Mouse (Mus musculus) ES-Bruce4 (cell line): Measurements from ENCODE around the gene Zfp398. TPM values are rescaled to one million over a fixed set of nuclear protein-coding genes. Genes with fewer than 3 reads are reported as not detected.

Source experiments
- H3K27ac ChIP-seq: 2 replicates; pipeline ENCODE4 v1.5.1; 2012; ENCODE audit warnings: low read length, inconsistent platforms; ENCODE audit not compliant: insufficient read depth
- H3K27me3 ChIP-seq: 2 replicates; pipeline ENCODE4 v1.6.1; 2012; ENCODE audit warnings: mild to moderate bottlenecking, low read length, inconsistent platforms; ENCODE audit not compliant: control insufficient read depth, poor library complexity, insufficient read depth, severe bottlenecking
- H3K36me3 ChIP-seq: 2 replicates; pipeline ENCODE4 v1.6.1; 2012; ENCODE audit warnings: inconsistent platforms, mild to moderate bottlenecking, low read length, moderate library complexity; ENCODE audit not compliant: control insufficient read depth, poor library complexity, insufficient read depth, severe bottlenecking
- H3K4me1 ChIP-seq: one replicate; pipeline ENCODE4 v1.8.1; 2011; ENCODE audit warnings: low read length; ENCODE audit not compliant: control insufficient read depth, insufficient read depth
- H3K4me3 ChIP-seq: 2 replicates; pipeline ENCODE4 v1.5.1; 2011; ENCODE audit warnings: low read depth, mild to moderate bottlenecking, low read length
- H3K9ac ChIP-seq: 2 replicates; pipeline ENCODE4 v1.6.1; 2012; ENCODE audit warnings: low read depth, mild to moderate bottlenecking, inconsistent platforms; ENCODE audit not compliant: poor library complexity, severe bottlenecking
- H3K9me3 ChIP-seq: replicated peaks from 2 replicates; pipeline ENCODE4 v1.6.1; 2012; ENCODE audit warnings: mild to moderate bottlenecking, low read length, inconsistent platforms; ENCODE audit not compliant: control insufficient read depth, poor library complexity, insufficient read depth, severe bottlenecking
- CTCF ChIP-seq: IDR thresholded peaks from one replicate; pipeline ENCODE4 v1.8.1; 2011; ENCODE audit warnings: low read depth, low read length
- EP300 ChIP-seq: IDR thresholded peaks from 2 replicates; pipeline ENCODE4 v1.6.1; 2011; ENCODE audit warnings: low read depth, low read length; ENCODE audit not compliant: insufficient read depth
- POLR2A ChIP-seq: IDR thresholded peaks from one replicate; pipeline ENCODE4 v1.8.1; 2011; ENCODE audit warnings: low read length; ENCODE audit not compliant: insufficient read depth
- polyA plus RNA-seq: library from polyadenylated mRNA; stranded (reverse); fragments of >200 nt; gene quantifications from 2 replicates; pipeline ENCODE4 v1.2.4, GENCODE M21; 2011; ENCODE audit warnings: low read depth; ENCODE audit not compliant: missing spikeins, insufficient read depth, insufficient read length

The Zfp398 gene
- 3.0 and 3.3 TPM in 2 replicates for polyA plus RNA-seq

DNA sequence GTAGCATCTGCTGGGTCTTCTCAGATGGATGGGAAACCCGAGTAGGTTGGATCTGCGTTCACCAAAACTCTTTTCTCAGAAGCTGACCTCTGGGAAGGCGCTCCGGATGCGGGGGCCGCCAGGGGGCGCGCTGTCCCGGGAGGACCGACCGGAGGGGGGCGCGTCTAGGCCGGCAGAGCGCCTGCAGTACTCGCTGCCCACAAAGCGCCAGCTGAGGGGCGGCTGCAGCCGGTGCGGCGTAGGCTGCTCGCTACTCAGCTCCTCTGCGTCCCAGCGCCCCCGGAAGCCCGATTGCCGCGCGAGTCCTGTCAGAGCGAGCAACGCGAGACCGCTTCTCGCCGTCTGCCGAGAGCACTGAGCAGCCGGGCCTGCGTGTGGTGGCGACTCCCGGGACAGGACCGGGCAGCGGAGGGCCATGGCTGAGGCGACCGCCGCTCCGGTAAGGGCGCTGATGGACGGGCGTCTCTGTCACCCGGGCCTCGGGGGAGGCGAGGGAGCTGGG, at the start of gene Zfp398:
TSS of gene Zfp398 (plus strand) at position 180 of the 502 bp plus-strand sequence.
- no peak for TF ChIP-seq POLR2A
- TF ChIP-seq EP300, result no peak
- peak; percentile 83 for TF ChIP-seq CTCF
- peak within 1 kb of the TSS; percentile 86 for H3K4me3 ChIP-seq
- H3K27me3 ChIP-seq, result 0 out of 2 replicates have a peak, but pooled peaks cover 1% of the 10 kb centered on the region
- no peaks in the 10 kb centered on the region for H3K36me3 ChIP-seq
- H3K27ac ChIP-seq, result no peak within 1 kb of the TSS
- H3K9ac ChIP-seq, result peak within 1 kb of the TSS; percentile 85
- no peaks in the 10 kb centered on the region for H3K9me3 ChIP-seq
- no peaks in the 10 kb centered on the region for H3K4me1 ChIP-seq

DNA sequence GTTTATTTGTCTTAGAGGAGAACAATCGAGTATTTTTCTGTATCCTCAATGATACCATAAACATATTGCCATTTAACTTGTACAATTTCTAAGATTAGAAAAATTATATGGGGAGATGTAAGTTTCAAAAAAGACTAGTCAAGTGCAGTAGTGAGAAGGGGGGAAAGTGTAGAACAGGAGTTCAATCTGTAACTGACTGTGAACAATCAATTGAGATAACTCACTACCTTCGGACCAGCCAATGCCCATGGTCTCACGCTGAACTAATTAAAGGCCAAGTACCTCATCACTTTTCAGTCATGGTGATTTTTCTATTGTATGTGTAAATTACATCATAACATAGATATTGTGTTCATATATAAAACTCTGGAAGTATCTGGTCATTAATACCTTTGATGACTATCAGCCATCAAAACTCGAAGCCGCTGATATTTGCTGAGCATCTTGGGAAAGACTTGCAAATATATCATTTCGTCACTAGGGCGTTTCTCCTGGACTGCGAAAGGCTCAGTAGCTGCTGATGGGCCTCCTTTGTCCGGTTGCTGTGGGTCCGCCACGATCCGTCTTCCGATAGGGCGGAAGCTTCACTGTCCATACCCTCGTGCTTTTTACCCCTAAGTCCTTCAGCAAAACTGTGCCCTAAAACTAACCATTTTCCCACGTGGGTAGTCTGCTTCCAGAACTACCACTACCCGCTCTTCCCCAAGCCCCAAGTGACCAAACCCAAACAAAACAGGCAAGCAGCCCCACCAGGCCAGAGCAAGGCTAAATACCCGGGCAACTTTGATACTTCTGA, 47.3 kb upstream of the Zfp398 start:
- H3K9me3 ChIP-seq, result no peaks in the 10 kb centered on the region
- H3K4me3 ChIP-seq, result peak overlapping the region; percentile 69
- H3K4me1 ChIP-seq, result no peaks in the 10 kb centered on the region
- no peaks in the 10 kb centered on the region for H3K27me3 ChIP-seq
- no peaks in the 10 kb centered on the region for H3K36me3 ChIP-seq
- peak overlapping the region; percentile 35 for H3K9ac ChIP-seq
- peak; percentile 65 for TF ChIP-seq POLR2A
- no peak for TF ChIP-seq CTCF
- H3K27ac ChIP-seq, result peak overlapping the region; percentile 46

DNA sequence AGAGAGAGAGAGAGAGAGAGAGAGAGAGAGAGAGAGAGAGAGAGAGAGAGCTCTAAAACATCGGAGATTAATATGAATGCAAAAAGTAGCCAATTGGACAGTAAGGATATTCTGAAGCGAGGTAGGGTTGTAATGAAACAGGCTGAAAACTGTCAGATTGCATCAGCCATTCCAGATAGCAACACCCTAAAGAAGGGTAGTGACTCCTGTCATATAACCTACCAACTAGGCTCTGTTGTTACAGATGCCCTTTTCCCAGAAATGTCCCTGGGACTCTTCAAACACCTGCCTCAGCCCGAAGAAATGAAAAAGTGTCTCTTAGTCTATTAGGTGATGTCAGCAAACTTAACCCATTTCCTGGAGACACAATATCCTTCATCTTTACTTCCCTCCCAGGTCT, 46.6 kb upstream of the Zfp398 start:
- peak overlapping the region; percentile 46 for H3K27ac ChIP-seq
- H3K4me1 ChIP-seq, result no peaks in the 10 kb centered on the region
- H3K36me3 ChIP-seq, result no peaks in the 10 kb centered on the region
- no peaks in the 10 kb centered on the region for H3K27me3 ChIP-seq
- H3K9me3 ChIP-seq, result no peaks in the 10 kb centered on the region
- no peak for TF ChIP-seq CTCF
- TF ChIP-seq POLR2A, result no peak
- no peak for TF ChIP-seq EP300
- H3K9ac ChIP-seq, result peak overlapping the region; percentile 35
- H3K4me3 ChIP-seq, result peak overlapping the region; percentile 69

DNA sequence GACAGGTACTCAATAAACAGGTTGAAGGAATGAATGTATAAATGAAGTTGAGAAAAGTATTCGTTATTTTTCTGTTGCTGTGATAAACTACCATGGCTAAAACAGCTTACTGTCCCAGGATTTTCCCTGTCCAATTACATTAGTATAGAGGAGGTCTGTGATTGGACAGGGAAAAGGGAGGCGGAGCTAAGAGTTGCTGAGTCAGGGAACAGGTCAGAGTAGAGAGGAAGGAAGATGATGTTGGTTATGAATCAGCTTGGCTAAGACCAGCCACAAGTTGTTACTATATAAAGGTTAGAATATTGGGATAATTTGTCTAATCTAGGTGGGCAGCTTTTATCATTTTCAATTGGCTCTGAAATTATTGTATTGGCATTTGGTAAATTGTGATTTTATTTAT, 44.7 kb upstream of the Zfp398 start:
- Histone ChIP-seq H3K36me3 (peaks cover 9% of the 10 kb centered on the region), H3K27ac (no peak overlapping the region), H3K27me3 (no peaks in the 10 kb centered on the region), H3K9me3 (no peaks in the 10 kb centered on the region), H3K9ac (peak overlapping the region; percentile 40; the same call in 1 of the 2 replicates), H3K4me1 (no peaks in the 10 kb centered on the region), H3K4me3 (no peak overlapping the region)
- TF ChIP-seq POLR2A, result no peak
- TF ChIP-seq EP300, result no peak
- no peak for TF ChIP-seq CTCF

DNA sequence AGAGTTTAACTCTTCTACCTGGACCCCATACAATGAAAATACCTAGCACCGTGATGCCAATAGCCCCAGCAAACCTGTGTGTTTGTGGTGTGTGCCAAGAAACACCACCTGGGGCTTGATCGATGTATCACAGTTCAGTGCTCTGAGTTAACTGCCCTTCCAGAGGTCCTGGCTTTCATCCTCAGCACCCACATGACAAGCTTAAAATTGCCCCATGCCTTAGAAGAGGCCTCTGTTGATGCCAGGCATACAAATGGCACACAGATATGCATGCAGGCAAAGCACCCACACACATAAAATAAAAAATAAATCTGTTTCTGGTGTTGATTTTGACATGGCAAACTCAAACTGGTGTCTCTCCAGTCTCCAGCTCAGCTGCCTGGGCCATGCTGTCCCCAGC, 42.9 kb upstream of the Zfp398 start:
- Histone ChIP-seq H3K36me3 (peaks cover 22% of the 10 kb centered on the region), H3K9me3 (no peaks in the 10 kb centered on the region), H3K27ac (no peak overlapping the region), H3K4me1 (no peaks in the 10 kb centered on the region), H3K27me3 (no peaks in the 10 kb centered on the region), H3K4me3 (no peak overlapping the region), H3K9ac (no peak overlapping the region)
- TF ChIP-seq CTCF (no peak), EP300 (no peak)

DNA sequence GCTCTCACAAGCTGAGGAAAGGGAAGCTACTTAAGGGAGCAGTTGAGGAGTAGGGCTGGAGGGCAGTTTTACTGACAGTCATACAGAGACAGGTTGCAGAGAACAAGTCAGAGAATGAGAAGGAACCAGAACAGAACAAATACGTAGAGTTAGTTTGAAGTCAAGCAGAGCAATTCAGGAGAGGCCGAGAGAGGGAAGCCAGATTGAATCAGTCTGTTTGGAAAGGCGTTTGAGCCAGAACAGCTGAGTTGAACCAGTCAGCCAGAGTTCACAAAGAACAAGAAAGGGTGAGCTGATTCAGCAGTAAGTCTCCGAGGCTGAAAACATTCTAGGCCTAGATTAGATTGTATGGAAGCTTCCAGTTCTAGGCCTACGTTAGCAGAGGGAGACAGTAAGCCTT, 42.2 kb upstream of the Zfp398 start:
- Histone ChIP-seq H3K36me3 (peaks cover 29% of the 10 kb centered on the region), H3K27ac (no peak overlapping the region), H3K4me1 (no peaks in the 10 kb centered on the region), H3K27me3 (no peaks in the 10 kb centered on the region), H3K9me3 (no peaks in the 10 kb centered on the region), H3K4me3 (no peak overlapping the region), H3K9ac (no peak overlapping the region)
- TF ChIP-seq CTCF (no peak), POLR2A (no peak), EP300 (no peak)
